Mouse (Mus musculus) thymus, adult 2 months (tissue): ENCODE results near the gene Mgat1. TPM values are rescaled to one million over a fixed set of nuclear protein-coding genes. Genes with fewer than 3 reads are reported as not detected.

Experiments
- DNase-seq: peaks from one replicate; pipeline ENCODE4 v3.0.0; 2021
- H3K27ac ChIP-seq: fragments of 200-500 bp; 2 replicates; pipeline ENCODE4 v1.5.1; 2012; ENCODE audit warnings: low read length, control low read depth; ENCODE audit not compliant: control insufficient read depth, insufficient read depth
- H3K27me3 ChIP-seq: fragments of 200-500 bp; 2 replicates; pipeline ENCODE4 v1.6.1; 2012; ENCODE audit warnings: mild to moderate bottlenecking, low read length, moderate library complexity, mixed read lengths; ENCODE audit not compliant: control insufficient read depth, insufficient read depth
- H3K36me3 ChIP-seq: fragments of 200-500 bp; 2 replicates; pipeline ENCODE4 v1.6.1; 2012; ENCODE audit warnings: mild to moderate bottlenecking, low read length, moderate library complexity; ENCODE audit not compliant: control insufficient read depth, insufficient read depth
- H3K4me1 ChIP-seq: fragments of 200-500 bp; replicated peaks from 2 replicates; pipeline ENCODE4 v1.6.1; 2012; ENCODE audit warnings: low read length; ENCODE audit not compliant: control insufficient read depth, insufficient read depth
- H3K4me3 ChIP-seq: fragments of 200-500 bp; 2 replicates; pipeline ENCODE4 v1.5.1; 2012; ENCODE audit warnings: mild to moderate bottlenecking, low read length, control low read depth, moderate library complexity; ENCODE audit not compliant: control insufficient read depth, insufficient read depth
- CTCF ChIP-seq: fragments of 200-500 bp; IDR thresholded peaks from 2 replicates; pipeline ENCODE4 v1.5.1; 2012; ENCODE audit warnings: mild to moderate bottlenecking, control low read depth, low read length, moderate library complexity, borderline replicate concordance; ENCODE audit not compliant: control insufficient read depth, poor library complexity, insufficient read depth; ENCODE audit errors: extremely low read depth
- POLR2A ChIP-seq: fragments of 200-500 bp; IDR thresholded peaks from 2 replicates; pipeline ENCODE4 v1.6.1; 2012; ENCODE audit warnings: mild to moderate bottlenecking, low read length, control low read depth, moderate library complexity; ENCODE audit not compliant: control insufficient read depth, poor library complexity, insufficient read depth; ENCODE audit errors: extremely low read depth
- WGBS: fragments of 180-500 bp; shearing (Covaris S2); methylation state at CpG from one replicate; pipeline ENCODE4 v1.1.7; 2018; 5-methylcytosine and 5-hydroxymethylcytosine counted together
- polyA plus RNA-seq: library from polyadenylated mRNA; depleted of rRNA; stranded (reverse); fragments of >200 nt; gene quantifications from 2 replicates; pipeline ENCODE4 v1.2.3, GENCODE M21; 2012

Gene Mgat1
- polyA plus RNA-seq, 1 experiment = 378 TPM

DNA sequence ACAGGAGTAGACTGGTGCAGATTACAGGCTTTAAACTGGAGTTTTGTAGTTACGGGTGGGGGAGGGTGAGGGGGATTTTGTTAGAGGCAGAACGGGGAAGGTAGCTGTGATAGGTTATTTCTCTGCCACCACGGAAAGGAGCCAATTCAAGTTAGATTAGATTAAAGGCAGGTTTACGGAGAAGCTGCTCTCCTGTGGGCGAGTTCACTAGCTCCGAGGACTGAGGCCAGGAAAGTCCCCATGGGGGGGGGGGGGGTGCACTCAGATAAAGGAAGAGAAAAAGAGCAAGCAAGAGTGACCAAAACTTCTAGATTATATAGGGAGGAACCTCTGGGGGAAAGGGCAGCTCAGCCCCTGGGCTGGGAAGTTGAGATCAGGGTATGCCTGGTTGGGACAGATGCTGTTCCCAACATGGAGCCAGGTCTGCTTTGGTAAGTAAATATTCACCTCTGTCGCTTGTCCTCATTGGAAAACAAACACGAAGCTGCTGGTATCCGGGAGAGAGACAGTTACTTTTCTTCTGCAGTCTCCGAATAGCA lies 41.4 kb upstream of the Mgat1 start:
- peak overlapping the region; percentile 91 for H3K27ac ChIP-seq
- peak overlapping the region; percentile 97 for H3K4me3 ChIP-seq
- TF ChIP-seq POLR2A (no peak), CTCF (no peak)
- no peak for DNase-seq
- WGBS = under 1% methylated on average over 10 of the region's 10 CpGs
- peaks cover 5% of the 10 kb centered on the region; the same call in 1 of the 2 replicates for H3K36me3 ChIP-seq
- peaks cover 6% of the 10 kb centered on the region for H3K4me1 ChIP-seq
- no peaks in the 10 kb centered on the region for H3K27me3 ChIP-seq

DNA sequence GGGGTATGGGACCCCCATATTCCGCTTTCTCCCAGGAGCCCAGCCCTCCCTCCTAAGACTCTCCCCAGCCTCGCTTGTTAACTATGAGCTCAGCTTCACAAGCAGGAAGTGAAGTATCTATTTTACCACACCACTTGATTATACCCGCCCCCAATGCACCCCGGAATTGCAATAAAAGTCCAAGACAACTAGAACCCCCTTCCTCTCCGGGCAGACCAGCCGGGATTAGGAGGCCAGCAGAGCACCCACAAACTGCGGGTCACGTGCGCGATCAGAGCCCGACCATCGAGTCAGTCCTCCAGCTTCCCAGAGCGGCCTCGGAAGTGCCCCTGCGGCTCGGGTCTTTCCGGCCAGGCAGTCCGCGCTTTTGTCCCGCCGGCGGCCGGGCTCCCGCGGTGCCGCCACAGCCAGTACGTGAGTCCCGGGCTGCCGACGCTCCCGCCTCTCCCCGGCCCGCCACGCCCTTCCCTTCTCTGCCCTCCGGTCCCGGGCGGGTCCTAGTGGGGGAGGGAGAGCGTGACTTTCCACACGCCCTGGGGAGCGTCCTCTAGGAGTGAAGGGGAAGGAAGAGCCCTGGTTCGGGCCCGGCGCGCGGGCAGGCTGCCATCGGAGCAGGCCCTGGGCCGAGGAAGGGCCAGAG lies 40.7 kb upstream of the Mgat1 start, which contains the start of gene Zfp62:
Zfp62 (plus strand) TSS at position 164 of the 640 bp plus-strand sequence.
- under 1% methylated on average over 47 of the region's 47 CpGs for WGBS
- Histone ChIP-seq H3K27ac (peak within 1 kb of the TSS; percentile 91), H3K4me3 (peak within 1 kb of the TSS; percentile 97)

GRCm38 (mm10) chr11:49203771-49204497 lies 40.1 kb upstream of the Mgat1 start:
- peak overlapping the region; percentile 97 for H3K4me3 ChIP-seq
- peak overlapping the region; percentile 91 for H3K27ac ChIP-seq
- under 1% methylated on average over 24 of the region's 24 CpGs for WGBS
- TF ChIP-seq CTCF (no peak), POLR2A (no peak; the same call in 1 of the 2 replicates)
- H3K36me3 ChIP-seq = peaks cover 5% of the 10 kb centered on the region; the same call in 1 of the 2 replicates
- H3K4me1 ChIP-seq = peaks cover 6% of the 10 kb centered on the region
- DNase-seq = no peak
- H3K27me3 ChIP-seq = no peaks in the 10 kb centered on the region

More for the DNA sequence above, 40.7 kb upstream of the Mgat1 start, which contains the start of gene Zfp62:
- peak; percentile 91 for DNase-seq
- peak; percentile 57 for TF ChIP-seq POLR2A
- TF ChIP-seq CTCF = no peak
- H3K36me3 ChIP-seq = peaks cover 5% of the 10 kb centered on the region; the same call in 1 of the 2 replicates
- H3K27me3 ChIP-seq = no peaks in the 10 kb centered on the region
- H3K4me1 ChIP-seq = peaks cover 6% of the 10 kb centered on the region

DNA sequence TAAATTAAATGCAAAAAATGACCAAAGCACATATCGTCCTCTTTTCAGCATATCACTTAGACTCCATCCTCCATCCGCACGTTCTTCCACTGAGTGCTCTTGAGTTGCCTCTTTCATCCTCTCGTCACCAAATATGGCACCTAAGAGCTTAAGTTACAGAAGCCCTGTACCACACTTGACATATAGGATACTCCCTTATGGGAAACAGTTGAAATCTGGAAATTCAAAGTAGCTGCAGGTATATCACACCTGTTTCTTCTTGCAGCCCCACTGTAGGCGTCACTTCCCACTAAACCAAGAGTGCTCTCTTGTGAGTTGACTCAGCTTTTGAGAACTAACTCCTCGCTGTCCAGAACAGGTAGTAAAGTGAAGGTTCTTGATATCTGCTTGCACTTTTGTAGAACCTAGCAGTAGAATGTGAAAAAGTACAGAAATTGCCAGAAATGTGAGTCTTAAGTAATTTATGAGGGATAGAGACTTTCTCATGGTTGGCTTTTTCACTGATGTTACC lies 38.9 kb upstream of the Mgat1 start:
- WGBS = 76% methylated on average over 6 of the region's 6 CpGs
- Histone ChIP-seq H3K36me3 (peaks cover 5% of the 10 kb centered on the region; the same call in 1 of the 2 replicates), H3K4me3 (no peak overlapping the region), H3K27me3 (no peaks in the 10 kb centered on the region), H3K27ac (no peak overlapping the region), H3K4me1 (peaks cover 6% of the 10 kb centered on the region)
- TF ChIP-seq CTCF = no peak
- TF ChIP-seq POLR2A = no peak
- DNase-seq = no peak

GRCm38 (mm10) chr11:49207495-49207894 lies 36.5 kb upstream of the Mgat1 start:
- WGBS = 92% methylated on average over 1 of the region's 1 CpGs
- Histone ChIP-seq H3K27ac (no peak overlapping the region), H3K27me3 (no peaks in the 10 kb centered on the region), H3K4me3 (no peak overlapping the region), H3K4me1 (peaks cover 3% of the 10 kb centered on the region), H3K36me3 (peaks cover 5% of the 10 kb centered on the region; the same call in 1 of the 2 replicates)
- no peak for DNase-seq
- TF ChIP-seq CTCF (no peak), POLR2A (no peak)

- TF ChIP-seq CTCF (no peak), POLR2A (no peak)
- H3K36me3 ChIP-seq = peaks cover 46% of the 10 kb centered on the region
- no peak overlapping the region for H3K4me3 ChIP-seq
- DNase-seq = no peak
- H3K4me1 ChIP-seq = no peaks in the 10 kb centered on the region
- no peak overlapping the region for H3K27ac ChIP-seq
- H3K27me3 ChIP-seq = no peaks in the 10 kb centered on the region
Measured at GRCm38 (mm10) chr11:49212577-49212976, 31.4 kb upstream of the Mgat1 start.
